Mouse (Mus musculus): ENCODE results near the gene Arl8a. TPM values are rescaled to one million over a fixed set of nuclear protein-coding genes. Genes with fewer than 3 reads are reported as not detected.
"Not testable (repeated sequence)": the region's sequence is repeated elsewhere in the genome, so short reads cannot be mapped to it uniquely, and the experiment has no call there.

Gene Arl8a
- polyA plus RNA-seq, 1 experiment from 2014 or later = 42.9 TPM

- H3K36me3 ChIP-seq (ENCODE audit: control insufficient read depth, insufficient read depth, low read length) = no peaks in the 10 kb centered on the region
- H3K27me3 ChIP-seq (ENCODE audit: control insufficient read depth, insufficient read depth, low read depth, low read length) = no peaks in the 10 kb centered on the region
- no peaks in the 10 kb centered on the region for H3K9me3 ChIP-seq (ENCODE audit: control insufficient read depth, low read length)
- 58% methylated on average over 4 of the region's 4 CpGs for WGBS
- peak; percentile 26 for ATAC-seq (ENCODE audit: low read depth)
- no peak overlapping the region for H3K27ac ChIP-seq (ENCODE audit: low read length)
- H3K4me3 ChIP-seq (ENCODE audit: low read length) = no peak overlapping the region
- H3K9ac ChIP-seq (ENCODE audit: low read length) = no peak overlapping the region
- no peaks in the 10 kb centered on the region for H3K4me1 ChIP-seq (replicated peaks; ENCODE audit: control insufficient read depth, insufficient read depth, low read length)
- H3K4me2 ChIP-seq (ENCODE audit: low read depth, low read length) = no peak overlapping the region
Measured at GRCm38 (mm10) chr1:135183448-135183847, 36.8 kb downstream of the Arl8a start.

- Histone ChIP-seq H3K4me2 (ENCODE audit: low read depth, low read length) (no peak overlapping the region), H3K9me3 (ENCODE audit: control insufficient read depth, low read length) (no peaks in the 10 kb centered on the region), H3K9ac (ENCODE audit: low read length) (no peak overlapping the region), H3K4me1 (replicated peaks; ENCODE audit: control insufficient read depth, insufficient read depth, low read length) (no peaks in the 10 kb centered on the region), H3K27ac (ENCODE audit: low read length) (no peak overlapping the region), H3K36me3 (ENCODE audit: control insufficient read depth, insufficient read depth, low read length) (no peaks in the 10 kb centered on the region), H3K4me3 (ENCODE audit: low read length) (no peak overlapping the region), H3K27me3 (ENCODE audit: control insufficient read depth, insufficient read depth, low read depth, low read length) (no peaks in the 10 kb centered on the region)
- WGBS = 51% methylated on average over 11 of the region's 11 CpGs
- 0 out of 2 replicates have a peak, but pooled peaks have one; percentile 23 for ATAC-seq (ENCODE audit: low read depth)
Measured at GRCm38 (mm10) chr1:135183941-135184570, 37.4 kb downstream of the Arl8a start.

- no peak overlapping the region for H3K27ac ChIP-seq (ENCODE audit: low read length)
- H3K9me3 ChIP-seq (ENCODE audit: control insufficient read depth, low read length) = no peaks in the 10 kb centered on the region
- no peak for ATAC-seq (ENCODE audit: low read depth)
- H3K4me1 ChIP-seq (replicated peaks; ENCODE audit: control insufficient read depth, insufficient read depth, low read length) = no peaks in the 10 kb centered on the region
- H3K4me3 ChIP-seq (ENCODE audit: low read length) = no peak overlapping the region
- H3K4me2 ChIP-seq (ENCODE audit: low read depth, low read length) = no peak overlapping the region
- 55% methylated on average over 5 of the region's 5 CpGs for WGBS
- no peaks in the 10 kb centered on the region for H3K36me3 ChIP-seq (ENCODE audit: control insufficient read depth, insufficient read depth, low read length)
- H3K27me3 ChIP-seq (ENCODE audit: control insufficient read depth, insufficient read depth, low read depth, low read length) = no peaks in the 10 kb centered on the region
- no peak overlapping the region for H3K9ac ChIP-seq (ENCODE audit: low read length)
Measured at GRCm38 (mm10) chr1:135185936-135186335, 39.3 kb downstream of the Arl8a start.

GRCm38 (mm10) chr1:135186427-135186826, 39.8 kb downstream of the Arl8a start:
- Histone ChIP-seq H3K27me3 (ENCODE audit: control insufficient read depth, insufficient read depth, low read depth, low read length) (no peaks in the 10 kb centered on the region), H3K4me3 (ENCODE audit: low read length) (no peak overlapping the region), H3K4me1 (replicated peaks; ENCODE audit: control insufficient read depth, insufficient read depth, low read length) (no peaks in the 10 kb centered on the region), H3K36me3 (ENCODE audit: control insufficient read depth, insufficient read depth, low read length) (no peaks in the 10 kb centered on the region), H3K9me3 (ENCODE audit: control insufficient read depth, low read length) (no peaks in the 10 kb centered on the region), H3K4me2 (ENCODE audit: low read depth, low read length) (no peak overlapping the region), H3K27ac (ENCODE audit: low read length) (no peak overlapping the region), H3K9ac (ENCODE audit: low read length) (no peak overlapping the region)
- WGBS = 38% methylated on average over 8 of the region's 8 CpGs
- no peak for ATAC-seq (ENCODE audit: low read depth)

DNA sequence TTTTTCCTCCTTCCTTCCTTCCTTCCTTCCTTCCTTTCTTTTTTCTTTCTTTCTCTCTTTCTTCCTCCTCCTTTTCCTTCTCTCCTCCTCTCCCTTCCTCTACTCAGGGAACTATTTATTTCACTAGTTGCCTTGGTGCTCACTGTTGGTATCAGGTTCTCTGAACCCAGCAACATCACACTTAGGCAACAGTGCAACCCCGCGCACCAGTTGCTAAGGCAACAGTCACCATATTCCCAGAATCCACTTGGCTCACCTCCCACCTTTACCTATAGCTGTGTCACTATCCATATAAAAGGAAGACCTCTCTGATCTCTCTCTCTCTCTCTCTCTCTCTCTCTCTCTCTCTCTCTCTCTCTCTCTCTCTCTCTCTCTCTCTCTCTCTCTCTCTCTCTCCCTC, 40.4 kb downstream of the Arl8a start:
- H3K4me2 ChIP-seq (ENCODE audit: low read depth, low read length); H3K4me1 ChIP-seq (replicated peaks; ENCODE audit: control insufficient read depth, insufficient read depth, low read length); H3K27ac ChIP-seq (ENCODE audit: low read length); H3K9me3 ChIP-seq (ENCODE audit: control insufficient read depth, low read length); H3K9ac ChIP-seq (ENCODE audit: low read length); ATAC-seq (ENCODE audit: low read depth); H3K4me3 ChIP-seq (ENCODE audit: low read length); H3K36me3 ChIP-seq (ENCODE audit: control insufficient read depth, insufficient read depth, low read length); H3K27me3 ChIP-seq (ENCODE audit: control insufficient read depth, insufficient read depth, low read depth, low read length): not testable (repeated sequence)
- 26% methylated on average over 2 of the region's 2 CpGs for WGBS

DNA sequence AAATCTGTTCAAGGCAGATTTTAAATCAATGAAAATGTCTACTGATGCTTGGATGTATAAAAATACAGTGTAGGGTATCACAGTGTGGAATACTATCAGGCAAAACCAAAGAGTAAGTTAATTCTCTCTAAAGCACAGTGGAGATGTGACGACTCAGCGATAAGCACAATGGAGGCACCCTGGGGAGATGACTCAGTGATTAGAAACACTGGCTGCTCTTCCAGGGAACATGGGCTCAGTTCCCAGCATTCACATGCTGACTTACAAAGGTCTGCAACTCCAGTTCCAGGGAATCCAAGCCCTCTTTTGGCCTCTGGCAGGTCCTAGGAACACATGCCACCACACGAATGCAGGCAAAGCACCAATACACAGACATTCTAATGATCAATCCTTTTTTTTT, 41.6 kb downstream of the Arl8a start:
- Histone ChIP-seq H3K4me2 (ENCODE audit: low read depth, low read length) (no peak overlapping the region), H3K27me3 (ENCODE audit: control insufficient read depth, insufficient read depth, low read depth, low read length) (no peaks in the 10 kb centered on the region), H3K27ac (ENCODE audit: low read length) (no peak overlapping the region), H3K4me3 (ENCODE audit: low read length) (no peak overlapping the region), H3K36me3 (ENCODE audit: control insufficient read depth, insufficient read depth, low read length) (no peaks in the 10 kb centered on the region), H3K9ac (ENCODE audit: low read length) (no peak overlapping the region), H3K4me1 (replicated peaks; ENCODE audit: control insufficient read depth, insufficient read depth, low read length) (no peaks in the 10 kb centered on the region), H3K9me3 (ENCODE audit: control insufficient read depth, low read length) (no peaks in the 10 kb centered on the region)
- ATAC-seq (ENCODE audit: low read depth) = no peak
- WGBS = 34% methylated on average over 3 of the region's 3 CpGs

GRCm38 (mm10) chr1:135189186-135189585, 42.6 kb downstream of the Arl8a start:
- 84% methylated on average over 4 of the region's 4 CpGs for WGBS

DNA sequence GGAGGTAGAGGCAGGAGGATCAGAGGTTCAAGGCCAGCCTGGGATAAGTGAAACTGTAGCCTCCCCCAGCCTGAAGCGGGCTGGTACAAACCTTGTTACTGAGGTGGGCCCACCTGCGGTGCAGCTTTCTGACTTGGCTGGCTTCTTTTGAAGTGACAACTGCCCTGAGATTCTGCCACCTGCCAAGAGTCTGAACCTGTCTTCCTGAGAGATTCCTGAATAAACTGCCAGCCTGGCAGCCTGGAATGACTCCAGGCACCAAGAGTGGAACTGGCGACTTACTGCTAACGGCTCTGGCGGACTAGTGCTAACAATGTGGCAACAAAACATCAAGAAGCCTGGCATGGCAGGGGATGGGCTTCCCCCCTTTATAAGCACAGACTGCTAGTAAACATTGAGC, 47.7 kb downstream of the Arl8a start:
- H3K9ac ChIP-seq (ENCODE audit: low read length); H3K36me3 ChIP-seq (ENCODE audit: control insufficient read depth, insufficient read depth, low read length); ATAC-seq (ENCODE audit: low read depth); H3K9me3 ChIP-seq (ENCODE audit: control insufficient read depth, low read length); H3K4me1 ChIP-seq (replicated peaks; ENCODE audit: control insufficient read depth, insufficient read depth, low read length); H3K4me2 ChIP-seq (ENCODE audit: low read depth, low read length); H3K27ac ChIP-seq (ENCODE audit: low read length); H3K27me3 ChIP-seq (ENCODE audit: control insufficient read depth, insufficient read depth, low read depth, low read length); H3K4me3 ChIP-seq (ENCODE audit: low read length): not testable (repeated sequence)
- WGBS = 72% methylated on average over 5 of the region's 5 CpGs

More at GRCm38 (mm10) chr1:135189186-135189585, 42.6 kb downstream of the Arl8a start:
- Histone ChIP-seq H3K9me3 (ENCODE audit: control insufficient read depth, low read length) (no peaks in the 10 kb centered on the region), H3K27me3 (ENCODE audit: control insufficient read depth, insufficient read depth, low read depth, low read length) (no peaks in the 10 kb centered on the region), H3K27ac (ENCODE audit: low read length) (no peak overlapping the region), H3K4me2 (ENCODE audit: low read depth, low read length) (no peak overlapping the region), H3K4me1 (replicated peaks; ENCODE audit: control insufficient read depth, insufficient read depth, low read length) (no peaks in the 10 kb centered on the region), H3K9ac (ENCODE audit: low read length) (no peak overlapping the region), H3K4me3 (ENCODE audit: low read length) (no peak overlapping the region), H3K36me3 (ENCODE audit: control insufficient read depth, insufficient read depth, low read length) (no peaks in the 10 kb centered on the region)
- no peak for ATAC-seq (ENCODE audit: low read depth)

DNA sequence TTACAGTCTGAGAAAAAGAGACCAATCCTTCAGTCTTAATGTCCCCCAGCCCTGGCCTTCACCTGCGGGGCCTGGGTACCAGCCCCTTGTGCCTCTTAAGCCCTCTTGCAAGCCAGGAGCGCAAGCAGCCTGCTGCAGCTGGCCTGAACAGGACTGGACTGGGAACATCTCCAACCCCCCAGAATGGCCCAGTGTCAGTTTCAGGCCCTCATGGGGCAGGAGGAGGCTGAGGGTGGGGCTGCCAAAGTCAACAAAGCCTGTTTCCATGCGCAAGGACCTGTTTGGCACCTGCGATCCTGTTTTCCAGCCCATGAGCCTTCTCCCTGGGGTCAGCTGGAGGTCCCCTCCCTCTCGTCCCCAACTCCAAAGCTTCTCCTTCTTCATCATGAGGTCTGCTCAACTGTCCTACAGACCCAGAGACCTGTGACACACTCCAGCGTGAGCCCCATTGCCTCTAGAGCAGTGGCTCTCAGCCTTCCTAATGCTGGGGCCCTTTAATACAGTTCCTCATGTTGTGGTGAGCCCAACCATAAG, 49.4 kb downstream of the Arl8a start:
- WGBS = 62% methylated on average over 6 of the region's 6 CpGs
- Histone ChIP-seq H3K9me3 (ENCODE audit: control insufficient read depth, low read length) (no peaks in the 10 kb centered on the region), H3K4me2 (ENCODE audit: low read depth, low read length) (no peak overlapping the region), H3K36me3 (ENCODE audit: control insufficient read depth, insufficient read depth, low read length) (no peaks in the 10 kb centered on the region), H3K4me1 (replicated peaks; ENCODE audit: control insufficient read depth, insufficient read depth, low read length) (peaks cover 5% of the 10 kb centered on the region; the same call in 1 of the 2 replicates), H3K27me3 (ENCODE audit: control insufficient read depth, insufficient read depth, low read depth, low read length) (no peaks in the 10 kb centered on the region), H3K4me3 (ENCODE audit: low read length) (no peak overlapping the region), H3K27ac (ENCODE audit: low read length) (no peak overlapping the region), H3K9ac (ENCODE audit: low read length) (no peak overlapping the region)
- no peak for ATAC-seq (ENCODE audit: low read depth)

Data from lung, embryonic 16.5 days (tissue).